Mouse (Mus musculus): ENCODE measurements at regions not wholly inside any gene's neighbourhood (a gene's known extent, or its start where the extent isn't known, plus 50 kb on each side); places are given as distances from the start of the nearest gene placed in this dataset.

DNA sequence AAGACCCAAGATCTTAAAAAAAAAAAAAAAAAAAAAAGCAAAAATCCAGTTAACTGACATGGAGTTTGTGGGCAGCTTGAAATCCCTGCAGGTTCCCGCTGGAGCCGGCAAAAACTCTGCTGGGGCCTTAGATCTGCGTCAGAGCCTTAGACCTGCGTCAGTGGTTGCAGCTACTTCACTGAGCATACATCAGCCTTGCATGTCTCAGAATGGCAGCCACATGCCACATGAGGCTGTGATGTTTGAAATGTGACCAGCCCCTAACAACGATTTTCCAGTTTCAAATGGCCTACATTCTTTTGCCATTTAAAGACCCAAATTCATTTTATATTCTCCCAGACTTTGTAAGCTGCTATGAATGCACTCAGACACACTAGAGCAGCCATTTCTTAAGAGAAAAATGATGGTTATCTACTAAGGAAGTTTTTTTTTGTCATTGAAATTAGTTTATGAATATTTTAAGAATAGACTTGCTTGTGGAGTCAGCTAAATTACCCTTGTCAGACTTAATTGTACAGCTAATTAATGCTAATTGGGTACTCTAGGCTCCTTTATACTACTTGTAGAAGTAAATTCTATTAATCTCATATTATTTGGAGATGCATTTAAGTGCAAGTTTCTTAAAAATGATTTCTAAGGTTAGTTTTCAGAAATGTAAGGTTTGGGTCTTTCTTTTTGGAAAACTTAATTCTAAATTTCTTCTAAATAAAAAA is 70.8 kb downstream of the Toporsl start:
- no peak for DNase-seq (ENCODE audit: extremely low spot score in 1 of 2, low spot score in 1 of 2)

DNA sequence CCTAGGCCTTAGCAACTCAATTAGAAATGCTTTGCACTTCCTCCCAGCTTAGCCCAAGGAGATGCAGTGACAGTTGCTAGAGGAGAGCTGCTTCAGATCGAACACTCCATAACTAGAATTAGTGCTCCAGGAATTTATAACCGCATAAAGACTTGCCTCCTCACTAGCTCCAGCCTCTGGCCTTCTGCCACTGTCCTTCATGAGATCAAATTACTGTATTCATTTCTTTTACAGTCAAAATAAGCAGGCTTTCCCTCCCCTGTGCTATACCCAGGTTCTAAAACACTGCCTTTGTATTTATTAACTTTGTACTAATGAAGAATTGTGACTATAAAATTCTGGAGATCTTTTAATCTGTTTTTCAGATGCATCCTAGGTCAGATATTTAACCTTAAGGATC is 104.8 kb upstream of the Olfr275 start:
- DNase-seq (ENCODE audit: extremely low spot score in 1 of 2, low spot score in 1 of 2): no peak

DNA sequence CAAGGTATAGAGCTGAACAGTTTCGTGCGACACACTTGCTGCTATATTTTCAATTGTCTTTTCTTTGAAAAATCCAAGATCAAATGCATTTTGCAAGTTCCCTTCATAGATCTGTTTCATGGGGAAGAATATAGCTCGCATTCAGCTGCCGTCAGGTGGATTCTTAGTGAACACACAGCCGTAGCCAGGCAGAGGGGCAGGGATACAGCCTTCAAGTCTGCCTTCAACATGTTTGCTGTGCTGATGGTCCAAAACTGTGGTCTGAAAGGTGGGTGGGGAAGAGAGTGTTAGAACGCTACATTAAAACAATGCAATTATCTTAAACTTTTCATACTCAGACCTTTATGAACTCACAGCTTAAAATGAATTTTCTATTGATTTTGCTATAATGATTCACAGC is 88.2 kb upstream of the Olfr275 start:
- DNase-seq (ENCODE audit: extremely low spot score in 1 of 2, low spot score in 1 of 2): no peak

DNA sequence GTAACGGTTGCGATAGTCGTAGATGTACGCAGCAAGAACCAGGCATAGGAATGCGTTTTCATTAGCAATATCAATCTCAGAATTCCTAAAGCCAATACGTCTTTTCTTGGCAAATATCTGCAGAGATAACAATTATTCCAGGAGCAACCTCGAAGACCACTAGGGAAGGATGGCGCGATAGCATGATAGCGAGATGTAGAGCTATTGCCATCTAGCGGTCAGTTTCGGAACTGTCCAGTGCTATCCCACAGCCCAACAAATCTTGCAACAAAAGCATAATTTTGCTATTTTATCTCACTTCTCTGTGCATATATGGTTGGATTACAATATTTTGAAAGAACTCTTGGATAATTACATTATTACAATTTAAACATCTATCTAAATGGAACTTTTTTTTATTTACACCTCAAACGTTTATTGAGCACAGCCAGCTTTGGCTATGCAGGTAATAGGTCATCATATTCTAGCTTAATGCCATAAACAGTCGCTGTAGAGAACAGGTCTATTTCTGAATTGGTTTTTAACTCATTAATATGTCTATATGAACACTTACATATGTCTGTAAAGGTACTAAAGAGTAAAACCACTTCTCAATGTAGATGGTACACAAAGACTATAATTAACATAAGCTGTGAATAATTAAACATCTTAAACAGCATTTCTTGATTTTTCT is 87.6 kb upstream of the Olfr275 start:
- DNase-seq (ENCODE audit: extremely low spot score in 1 of 2, low spot score in 1 of 2): peak; percentile 8 to 83

DNA sequence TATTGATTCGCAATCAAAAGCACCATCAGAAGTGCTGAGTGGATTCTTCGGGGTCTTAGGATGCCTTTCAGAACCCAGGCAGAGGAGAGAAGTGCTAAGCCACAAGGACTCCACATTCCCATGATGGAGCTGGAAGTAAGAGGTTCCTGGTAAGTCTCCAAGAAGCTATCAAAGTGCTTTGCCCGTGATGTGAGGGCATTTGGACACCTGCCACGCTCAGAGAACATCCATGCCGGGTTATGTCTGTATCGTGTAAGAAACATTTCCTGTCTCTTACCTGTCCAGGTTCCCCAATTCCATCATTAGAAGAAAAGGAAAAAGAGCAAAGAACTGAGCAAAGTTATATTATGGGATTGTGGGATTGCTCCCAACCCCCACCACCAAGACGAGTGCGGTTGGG is 81.3 kb upstream of the Olfr275 start:
- DNase-seq (ENCODE audit: extremely low spot score in 1 of 2, low spot score in 1 of 2): no peak

DNA sequence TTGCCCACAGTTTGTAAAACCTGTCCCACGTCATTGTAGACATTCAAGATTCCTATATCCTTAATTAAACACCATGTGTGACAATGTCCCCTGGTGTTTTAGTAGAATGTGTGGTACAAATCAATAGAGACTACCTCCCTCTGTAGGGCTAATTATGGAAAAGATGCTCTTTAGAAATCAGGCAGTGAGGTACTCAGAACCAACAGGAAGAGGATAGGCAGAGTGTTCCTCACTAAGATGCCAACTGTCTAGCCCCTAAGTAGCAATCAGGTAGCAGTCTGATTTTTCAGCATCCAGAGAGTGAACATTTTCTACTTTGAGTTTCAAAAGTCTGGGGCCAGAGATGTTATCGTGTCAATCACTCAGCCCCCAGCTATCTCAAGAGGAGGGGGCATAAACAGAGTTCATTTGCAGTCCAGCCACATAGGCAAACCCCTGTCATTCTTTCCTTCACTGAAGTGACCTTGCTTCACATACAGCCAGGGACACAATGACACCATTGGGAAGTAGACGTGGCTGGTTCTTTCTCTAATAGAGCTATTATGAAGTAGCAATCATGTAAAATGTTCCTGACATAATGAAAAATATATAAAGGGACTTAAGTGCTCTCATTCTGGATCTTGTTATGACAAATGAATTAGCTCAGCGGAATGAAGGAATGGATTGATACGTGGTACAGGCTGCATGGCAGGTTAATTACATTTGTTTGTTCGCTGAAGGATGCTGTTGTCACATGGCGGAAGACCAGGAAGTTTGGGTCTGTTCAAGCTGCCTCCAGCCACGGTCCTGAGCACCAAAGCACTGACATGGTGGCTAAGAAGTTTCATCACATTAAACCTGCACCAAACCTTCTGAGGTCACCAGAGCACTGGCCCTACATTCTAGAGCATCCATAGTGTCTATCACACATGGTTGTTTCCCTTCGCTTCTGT is 74.6 kb upstream of the Olfr275 start:
- no peak for DNase-seq (ENCODE audit: extremely low spot score in 1 of 2, low spot score in 1 of 2)

DNA sequence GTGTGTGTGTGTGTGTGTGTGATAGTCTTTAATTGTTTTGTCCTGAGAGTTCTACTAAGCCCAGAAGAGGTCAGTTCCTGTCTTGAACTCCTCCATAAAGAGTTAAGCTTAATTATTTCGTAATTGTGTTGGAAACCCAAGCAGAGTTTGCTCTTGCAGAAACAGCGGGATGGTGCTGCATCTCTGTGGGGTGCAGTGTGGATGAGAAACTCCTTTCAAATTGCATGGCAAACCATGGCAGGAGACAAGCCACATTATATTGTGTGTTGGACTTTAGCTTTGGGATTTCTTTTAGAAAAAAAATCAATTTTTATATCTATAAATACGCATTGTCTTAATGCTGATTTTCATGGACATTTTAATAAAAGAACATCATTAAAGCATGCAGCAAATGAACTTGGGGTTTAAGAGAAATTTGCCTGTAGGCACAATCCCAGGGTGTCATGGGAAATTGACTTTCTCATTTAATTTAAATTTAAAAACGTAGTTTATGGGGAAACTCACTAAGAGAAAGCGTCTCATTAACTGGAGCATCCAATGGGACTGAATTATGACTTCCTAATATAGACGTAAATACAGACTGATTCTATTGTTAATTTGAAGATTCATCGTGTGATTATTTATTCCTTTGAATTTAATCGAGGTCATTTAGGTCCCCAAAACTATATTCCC is 61.4 kb upstream of the Olfr275 start:
- no peak for DNase-seq (ENCODE audit: extremely low spot score in 1 of 2, low spot score in 1 of 2)
